Mouse (Mus musculus) right cerebral cortex, postnatal 14 days (tissue): ENCODE measurements around the gene Vasn.

Experiments used
- DNase-seq: peaks from one replicate; pipeline ENCODE4 v3.0.0; 2022

Vasn gene

DNA sequence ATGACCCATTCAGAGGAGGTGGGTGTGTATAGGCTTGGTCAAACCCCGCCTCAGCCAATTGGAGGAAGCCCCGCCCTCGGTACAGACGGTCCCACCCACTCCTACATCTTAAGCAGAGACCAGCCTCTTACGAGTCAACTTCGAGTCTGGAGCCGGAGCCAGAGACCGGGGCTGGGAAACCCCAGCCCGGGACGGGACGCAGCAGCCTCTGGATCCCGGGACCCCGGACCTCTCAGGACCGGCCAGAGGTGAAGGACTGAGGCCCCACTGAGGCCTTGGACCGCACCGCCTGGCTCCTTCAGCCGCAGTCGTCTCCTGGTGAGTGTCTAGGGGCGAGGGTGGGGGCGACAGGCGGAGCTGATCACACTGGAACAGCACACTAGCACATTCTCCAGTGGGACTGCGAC is at the start of gene Vasn, which contains the start of gene Dnaja3:
TSS of gene Vasn (plus strand) at position 111 of the 407 bp plus-strand sequence.
TSS of gene Dnaja3 (plus strand) at position 159 of the 407 bp plus-strand sequence.
- peak; percentile 66 for DNase-seq

- DNase-seq: no peak
Observed at GRCm38 (mm10) chr16:4590236-4590635, 49.5 kb upstream of the Vasn start.

DNA sequence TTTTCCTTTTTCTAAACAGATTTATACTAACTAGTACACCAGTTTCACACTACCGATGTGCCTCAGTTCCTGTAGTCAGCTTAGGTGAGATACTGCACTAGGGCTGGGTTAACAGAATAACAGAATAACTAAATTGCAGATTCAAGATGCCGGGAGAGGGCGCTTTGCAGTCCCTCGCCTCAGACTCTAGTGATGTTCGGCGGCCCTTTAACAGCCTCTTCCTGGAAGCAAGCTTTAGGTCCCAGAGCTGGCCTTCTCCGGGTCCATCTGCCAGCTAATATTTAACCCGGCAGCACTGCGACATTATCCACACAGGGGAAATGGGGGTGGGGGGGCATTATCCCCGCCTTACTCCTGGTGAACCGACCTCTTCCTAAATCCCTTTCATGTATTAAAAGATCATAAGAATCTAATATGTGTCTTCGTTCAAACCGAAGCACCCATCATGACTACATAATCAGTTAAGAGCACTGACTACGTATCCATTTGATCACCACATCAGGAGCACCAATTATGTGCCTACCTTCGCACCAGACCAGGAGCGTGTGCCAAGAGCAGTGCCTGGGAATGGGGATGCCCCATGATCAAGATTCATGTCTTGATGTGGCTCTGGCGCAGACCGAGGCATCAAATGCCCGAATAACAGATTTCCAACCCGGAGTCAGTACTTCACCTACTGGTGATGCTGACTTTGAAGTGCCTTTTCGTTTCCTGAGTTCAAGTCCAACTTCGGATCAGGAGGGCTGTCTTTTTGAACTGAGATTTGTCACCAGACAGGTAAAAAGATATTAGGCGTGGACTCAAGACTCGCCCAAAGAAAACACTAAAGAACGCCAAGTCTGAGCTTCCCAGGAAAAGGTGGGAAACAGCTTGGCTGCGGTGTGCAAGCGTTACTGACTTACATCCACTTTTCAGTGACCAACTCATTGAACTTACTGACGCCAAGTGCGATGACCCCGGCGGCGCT is 46.5 kb upstream of the Vasn start:
- DNase-seq: peak; percentile 56

DNA sequence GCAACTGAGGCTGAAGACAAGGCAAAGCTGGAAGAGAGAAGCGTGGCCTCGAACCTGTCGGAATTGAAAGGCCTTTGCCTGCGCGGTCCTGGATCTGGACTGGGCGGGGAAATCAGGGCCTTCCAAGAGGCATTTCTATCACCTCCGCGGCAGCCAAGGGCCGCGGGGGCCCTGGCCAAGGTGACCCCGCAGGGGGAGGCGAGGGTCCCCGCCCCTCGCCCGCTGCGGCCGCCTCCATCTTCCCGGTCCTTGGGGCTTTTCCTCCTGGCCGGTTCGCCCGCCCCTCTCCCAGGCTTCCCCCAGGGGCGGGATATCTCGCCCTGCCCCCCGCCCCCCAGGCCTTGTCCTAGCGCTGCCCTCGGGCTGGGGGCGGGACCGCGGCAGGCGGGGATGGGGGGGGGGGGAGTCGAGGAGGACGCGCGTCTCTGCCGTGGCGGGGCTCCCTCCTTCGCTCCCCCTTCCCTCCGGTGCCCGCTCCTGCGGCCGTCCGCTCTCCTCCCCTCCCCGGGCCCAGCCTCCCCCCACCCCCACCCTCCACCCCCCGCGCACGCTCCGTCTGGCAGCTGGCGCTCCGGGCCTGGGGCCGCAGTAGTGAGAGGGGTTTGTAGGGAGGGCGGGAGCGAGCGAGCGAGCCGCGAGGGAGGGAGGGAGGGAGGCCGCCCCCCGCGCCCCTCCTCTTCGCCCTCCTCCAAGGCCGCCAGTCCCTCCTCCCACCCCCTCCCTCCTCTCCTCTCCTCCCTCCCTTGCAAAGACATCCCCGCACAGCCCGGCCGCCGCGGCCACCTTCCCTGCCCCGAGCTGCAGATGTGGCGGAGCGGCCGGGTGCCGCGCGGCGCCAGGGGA is 45.5 kb upstream of the Vasn start, which contains the start of gene Glis2:
TSS of gene Glis2 (plus strand) at position 743 of the 843 bp plus-strand sequence.
- peak; percentile 62 for DNase-seq

- peak; percentile 41 for DNase-seq
Observed at GRCm38 (mm10) chr16:4594814-4595526, 44.8 kb upstream of the Vasn start.

GRCm38 (mm10) chr16:4595527-4595963 is 44.2 kb upstream of the Vasn start:
- DNase-seq: peak; percentile 47

DNA sequence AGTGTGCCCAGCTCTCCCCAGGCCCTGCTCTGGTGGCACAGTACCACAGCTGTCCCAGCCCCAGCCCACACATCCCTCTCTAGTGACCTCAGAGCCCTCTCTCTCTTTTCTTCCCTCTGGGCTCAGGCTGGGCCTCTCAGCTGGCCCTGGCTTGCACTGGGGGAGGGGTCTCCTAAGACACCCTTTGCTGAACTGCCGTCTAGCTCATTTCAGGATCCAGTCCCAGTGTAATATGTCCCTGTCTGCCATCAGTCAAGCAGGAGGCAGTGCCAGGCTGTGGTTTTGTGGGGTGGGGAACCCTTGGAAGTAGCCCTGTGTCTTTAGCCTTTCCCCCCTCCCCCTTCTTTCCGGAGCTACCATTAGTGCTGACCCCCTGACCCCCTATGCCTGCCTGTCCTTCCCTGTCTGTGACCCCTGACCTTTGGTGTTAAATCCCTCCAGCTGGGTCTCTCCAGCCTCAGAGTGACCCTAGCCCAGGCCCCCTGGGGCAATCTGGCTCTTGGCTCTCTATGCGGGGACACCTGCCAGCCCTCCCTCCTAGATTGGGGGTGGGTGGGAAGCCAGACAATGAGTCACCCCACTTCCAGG is 43.5 kb upstream of the Vasn start:
- no peak for DNase-seq

DNA sequence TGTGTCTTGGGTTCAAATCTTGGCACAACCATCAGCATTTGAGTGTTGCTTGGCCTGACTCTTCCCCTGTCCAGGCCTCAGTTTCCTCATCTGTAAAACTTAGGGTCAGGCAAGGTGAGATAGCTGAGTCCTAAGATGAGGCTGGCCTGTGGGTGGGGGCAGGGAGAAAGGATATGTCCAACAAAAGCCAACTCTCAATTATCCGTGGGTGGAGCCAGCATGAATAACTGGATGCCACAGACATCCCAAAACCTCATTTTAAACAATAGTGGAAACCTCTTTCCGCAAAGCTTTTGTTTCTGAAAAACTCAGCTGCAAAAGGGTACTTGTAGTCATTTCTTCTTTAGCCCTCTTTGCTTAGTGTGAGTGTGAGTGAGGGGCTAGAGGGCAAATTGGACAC is 42.9 kb upstream of the Vasn start:
- DNase-seq: no peak

- DNase-seq: no peak
Observed at GRCm38 (mm10) chr16:4597296-4597695, 42.4 kb upstream of the Vasn start.

DNA sequence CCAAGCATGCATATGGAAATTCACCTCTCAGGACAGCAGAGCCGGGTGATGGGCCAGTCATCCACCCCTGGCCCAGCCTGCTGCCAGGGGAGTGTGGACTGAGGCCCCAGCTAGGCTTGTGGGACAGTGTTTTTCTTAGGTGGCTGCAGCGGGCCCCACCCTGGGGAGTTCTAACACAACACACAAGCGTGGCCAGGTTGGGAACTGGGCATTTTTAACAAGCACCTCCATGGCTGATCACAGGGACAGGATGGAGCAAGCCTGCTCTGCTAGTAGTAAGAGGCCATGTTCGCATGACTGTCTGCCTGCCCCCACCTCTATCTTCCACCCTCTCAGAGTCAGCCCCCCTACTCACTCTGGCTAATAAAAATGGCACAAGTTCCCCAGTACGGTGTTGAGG is 41.7 kb upstream of the Vasn start:
- no peak for DNase-seq

- no peak for DNase-seq
Observed at GRCm38 (mm10) chr16:4598891-4599543, 40.7 kb upstream of the Vasn start.

DNA sequence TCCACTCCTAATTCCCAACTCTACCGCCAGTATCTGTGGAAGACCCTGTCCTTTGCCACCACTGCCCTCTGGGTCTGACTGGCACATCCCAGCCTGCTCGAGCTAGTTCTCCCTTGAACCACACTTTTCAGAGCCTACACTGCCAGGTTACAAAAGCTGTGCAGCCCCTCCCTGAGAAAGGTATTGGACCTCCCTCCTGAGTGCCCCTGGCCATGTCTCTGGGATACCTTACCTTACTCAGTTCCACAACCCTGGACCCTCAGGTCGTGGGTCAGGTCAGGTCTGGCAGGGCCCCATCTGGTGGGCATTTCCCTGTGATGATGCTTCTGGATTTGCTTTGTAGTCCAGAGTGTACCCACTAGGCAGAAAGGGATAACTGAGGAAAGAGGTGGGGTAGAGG is 40.1 kb upstream of the Vasn start:
- no peak for DNase-seq

DNA sequence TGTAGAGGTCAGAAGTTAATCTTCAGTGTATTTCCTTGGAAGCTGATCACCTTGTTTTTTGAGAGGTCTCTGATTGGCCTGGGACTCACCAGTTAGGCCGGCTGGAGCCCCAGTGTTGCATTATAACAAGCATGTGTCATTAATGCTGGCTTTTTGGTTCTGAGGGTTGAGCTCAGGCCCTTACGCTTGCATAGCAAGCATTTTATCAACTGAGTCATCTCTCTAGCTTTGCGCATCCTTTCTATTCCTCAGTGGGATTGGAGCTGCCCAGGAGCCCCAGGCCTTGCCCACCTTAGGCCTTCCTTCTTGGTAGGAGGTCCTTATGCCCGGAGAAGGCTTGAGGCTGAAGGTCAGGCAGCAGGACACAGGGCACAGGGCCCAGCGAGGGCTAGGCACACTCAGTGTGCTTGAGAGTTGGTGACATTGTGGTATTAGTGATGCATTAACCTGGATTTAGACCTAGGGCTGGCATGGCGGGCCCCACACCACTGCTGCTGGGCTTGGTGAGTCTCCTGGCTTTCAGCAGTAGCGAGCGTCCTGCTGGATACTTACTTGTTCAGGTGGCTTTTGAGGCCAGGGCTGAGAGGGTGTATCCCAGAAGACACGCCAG is 38.9 kb upstream of the Vasn start:
- no peak for DNase-seq

- DNase-seq: no peak
Observed at GRCm38 (mm10) chr16:4602189-4602588, 37.6 kb upstream of the Vasn start.

DNA sequence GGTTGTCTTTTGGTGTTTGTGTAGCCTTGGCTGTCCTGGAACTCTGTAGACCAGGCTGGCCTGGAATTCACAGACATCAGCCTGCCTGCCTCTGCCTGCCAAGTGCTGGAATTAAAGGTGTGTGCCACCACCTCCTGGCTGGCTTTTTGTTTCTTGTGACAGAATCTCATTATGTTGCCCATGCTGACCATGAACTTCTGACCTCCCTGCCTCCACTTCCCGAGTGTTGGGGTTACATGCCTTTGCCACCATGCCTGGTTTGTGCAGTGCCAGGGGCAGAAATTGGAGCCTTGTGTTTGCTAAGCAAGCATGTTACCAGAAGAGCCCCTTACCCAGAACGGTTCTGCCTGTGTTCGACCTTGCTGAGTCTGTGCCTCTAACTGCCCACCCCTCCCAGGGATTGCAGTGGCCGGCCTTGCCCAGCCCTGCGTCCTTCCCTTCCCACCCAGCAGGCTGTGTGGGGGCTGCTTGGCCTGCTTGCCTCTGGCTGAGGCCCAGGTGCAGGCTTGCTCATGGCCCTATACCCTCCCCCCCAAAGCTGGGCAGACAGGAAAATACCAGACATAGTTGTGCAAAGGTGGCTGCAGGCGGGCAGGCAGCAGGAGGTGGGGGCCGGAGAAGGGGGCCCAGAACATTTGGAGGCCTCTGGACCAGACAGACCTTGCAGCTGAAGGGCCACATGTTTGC is 36.8 kb upstream of the Vasn start:
- DNase-seq: no peak

GRCm38 (mm10) chr16:4603453-4603837 is 36.3 kb upstream of the Vasn start:
- DNase-seq: no peak

DNA sequence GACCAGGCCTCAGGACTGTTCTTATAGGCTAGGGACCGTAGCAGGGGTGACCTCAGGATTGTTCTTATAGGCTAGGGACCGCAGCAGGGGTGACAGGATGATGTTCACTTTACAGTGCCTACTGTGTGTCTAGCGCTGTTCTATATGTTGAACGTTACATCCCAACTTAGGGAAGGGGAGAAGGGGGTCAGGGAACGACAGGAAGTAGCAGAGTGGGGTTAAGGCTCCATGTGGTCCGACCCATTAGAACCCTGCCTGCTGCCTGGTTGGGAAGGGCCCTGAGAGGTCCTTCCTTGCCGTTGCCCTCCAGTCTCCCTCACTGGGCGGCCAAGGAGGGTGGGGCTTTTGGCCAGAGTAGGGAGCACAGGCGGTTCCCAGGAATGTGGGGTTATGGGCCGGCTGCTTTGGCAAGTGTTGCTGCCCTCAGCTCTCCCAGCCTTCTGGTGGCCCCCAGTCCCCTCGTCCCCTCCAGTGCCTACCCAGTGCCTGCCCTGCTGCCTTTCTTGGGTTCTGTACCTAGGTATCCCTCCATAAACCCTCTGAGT is 35.4 kb upstream of the Vasn start:
- no peak for DNase-seq

DNA sequence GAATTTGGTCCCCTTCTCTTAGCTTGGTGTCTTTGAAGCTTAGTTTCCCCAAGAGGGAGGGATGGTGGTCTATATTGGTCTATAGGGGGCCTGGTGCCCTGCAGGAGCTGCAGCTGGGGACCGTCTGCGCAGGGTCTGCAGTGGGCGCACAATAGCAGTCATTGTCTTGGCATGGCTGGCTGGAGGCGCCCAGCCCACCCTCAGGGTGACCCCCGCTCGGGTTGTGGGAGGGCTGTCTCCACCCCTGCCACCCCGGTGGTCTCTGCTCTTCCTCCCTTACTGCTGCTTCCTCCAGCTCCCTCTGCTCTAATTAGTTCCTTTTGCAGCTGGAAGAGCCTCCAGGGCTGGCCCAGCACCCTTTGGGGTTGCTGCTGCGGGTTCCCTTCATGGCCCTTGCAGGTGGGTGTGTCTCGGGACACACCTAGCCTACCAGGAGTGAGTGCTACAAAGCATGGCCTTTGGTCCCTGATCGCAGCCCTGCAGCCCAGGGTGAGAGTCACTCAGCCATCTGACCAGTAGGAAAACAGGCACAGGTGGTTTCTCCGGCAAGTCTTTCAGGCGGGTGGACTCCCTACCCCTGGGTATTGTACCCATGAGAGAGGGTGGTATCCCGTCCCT is 34.1 kb upstream of the Vasn start:
- no peak for DNase-seq

DNA sequence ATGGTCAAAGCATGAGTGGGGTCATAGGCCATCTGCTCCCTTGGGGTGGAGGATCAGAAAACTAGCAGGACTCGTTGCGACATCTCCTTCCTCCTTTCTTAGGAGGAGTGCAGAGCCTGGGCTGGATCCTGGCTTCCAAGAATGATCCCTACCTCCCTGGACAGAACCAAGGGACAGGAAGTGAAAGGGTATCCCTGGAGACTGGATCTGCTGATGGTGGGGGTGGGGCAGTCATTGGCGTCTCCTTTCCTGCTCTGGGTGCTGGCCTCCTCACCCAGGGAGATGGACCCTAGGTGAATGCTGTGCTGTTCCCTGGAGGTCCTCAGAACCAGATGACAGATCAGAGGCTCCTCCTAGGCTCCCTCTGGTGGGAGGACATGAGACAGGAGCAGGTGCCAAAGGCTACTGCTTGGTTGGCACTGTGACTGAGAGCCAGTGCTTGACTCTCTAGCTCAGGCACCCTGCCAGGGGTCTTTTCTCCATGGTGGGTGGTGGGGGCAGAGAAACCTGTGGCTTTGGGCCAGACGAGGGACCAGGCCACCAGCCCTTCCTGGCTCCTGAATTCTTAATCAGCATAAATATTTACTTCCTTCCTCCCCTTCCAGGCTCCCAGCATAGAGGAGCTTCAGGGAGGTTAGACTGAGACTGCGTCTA is 33.2 kb upstream of the Vasn start:
- DNase-seq: peak; percentile 42
